Mouse (Mus musculus) embryonic facial prominence, embryonic 13.5 days (tissue): Measurements from ENCODE around the gene Fam187a. TPM values are rescaled to one million over a fixed set of nuclear protein-coding genes. Genes with fewer than 3 reads are reported as not detected.

Experiments used
- ATAC-seq: fragments of 200-750 bp; cut with Nextera tagmentation; 2 replicates; pipeline ENCODE4 v1.8.0; 2017; ENCODE audit warnings: low read depth; ENCODE audit not compliant: insufficient number of reproducible peaks, insufficient read depth, low FRiP score, low TSS enrichment
- H3K27ac ChIP-seq: fragments of 300-500 bp; sonication (generic); 2 replicates; pipeline ENCODE4 v1.5.1; 2015; ENCODE audit warnings: moderate library complexity, mild to moderate bottlenecking, inconsistent platforms
- H3K27me3 ChIP-seq: fragments of 300-500 bp; sonication (generic); 2 replicates; pipeline ENCODE4 v1.6.1; 2015; ENCODE audit warnings: mild to moderate bottlenecking, inconsistent platforms
- H3K36me3 ChIP-seq: fragments of 300-500 bp; sonication (generic); 2 replicates; pipeline ENCODE4 v1.6.1; 2015; ENCODE audit warnings: mild to moderate bottlenecking, inconsistent platforms
- H3K4me1 ChIP-seq: fragments of 300-500 bp; sonication (generic); 2 replicates; pipeline ENCODE4 v1.6.1; 2015; ENCODE audit warnings: inconsistent platforms
- H3K4me2 ChIP-seq: fragments of 300-500 bp; sonication (generic); 2 replicates; pipeline ENCODE4 v1.6.1; 2015; ENCODE audit warnings: moderate library complexity, mild to moderate bottlenecking, inconsistent platforms
- H3K4me3 ChIP-seq: fragments of 300-500 bp; sonication (generic); 2 replicates; pipeline ENCODE4 v1.5.1; 2015; ENCODE audit warnings: mild to moderate bottlenecking, inconsistent platforms
- H3K9ac ChIP-seq: fragments of 300-500 bp; sonication (generic); 2 replicates; pipeline ENCODE4 v1.6.1; 2015; ENCODE audit warnings: mild to moderate bottlenecking, inconsistent platforms
- H3K9me3 ChIP-seq: fragments of 300-500 bp; sonication (generic); 2 replicates; pipeline ENCODE4 v1.6.1; 2016; ENCODE audit warnings: inconsistent platforms
- WGBS: fragments of 180-500 bp; shearing (Covaris S2); methylation state at CpG from one replicate; pipeline ENCODE4 v1.1.7; 2015; ENCODE audit warnings: mixed read lengths; 5-methylcytosine and 5-hydroxymethylcytosine counted together
- polyA plus RNA-seq: library from polyadenylated mRNA; unstranded; fragments of >200 nt; fragmentation: Nextera tagmentation; extraction: Ambion mirVana; gene quantifications from 2 replicates; pipeline ENCODE4 v1.2.1, GENCODE M21; 2015

The Fam187a gene
- not detected in 2 replicates for polyA plus RNA-seq

DNA sequence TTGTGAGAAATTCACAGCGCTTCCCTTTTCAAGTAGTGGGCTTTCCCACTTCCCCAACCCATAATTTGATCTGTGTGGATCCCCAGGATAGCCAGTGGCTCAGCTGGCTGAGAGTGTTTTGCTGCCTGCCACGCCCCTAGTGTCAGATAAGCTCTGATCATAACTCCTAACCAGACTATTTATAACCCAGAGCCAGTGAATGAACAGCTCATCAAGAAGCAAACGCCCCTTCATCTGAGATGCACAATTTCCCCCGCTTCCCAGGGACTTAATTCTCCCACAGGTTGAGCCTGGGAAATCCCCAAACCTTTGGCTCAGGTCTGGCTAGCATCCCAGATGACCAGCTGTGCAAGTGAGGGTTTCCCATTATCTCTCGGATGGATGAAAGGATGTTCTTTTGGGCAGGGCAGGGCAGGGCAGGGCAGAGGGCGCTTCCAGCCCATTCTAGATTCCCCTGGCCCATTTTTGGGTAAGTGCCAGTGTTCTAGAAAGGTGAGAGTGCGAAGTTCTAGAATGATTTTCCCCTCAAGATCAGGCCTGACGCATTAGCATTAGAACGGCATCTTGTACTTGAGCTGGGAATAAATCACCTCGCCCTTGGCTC lies at the start of gene Fam187a:
Fam187a (plus strand) TSS at position 554 of the 604 bp plus-strand sequence.
- Histone ChIP-seq H3K27ac (no peak within 1 kb of the TSS), H3K36me3 (no peaks in the 10 kb centered on the region), H3K9me3 (no peaks in the 10 kb centered on the region), H3K4me2 (no peak within 1 kb of the TSS), H3K27me3 (peaks cover 26% of the 10 kb centered on the region), H3K9ac (no peak within 1 kb of the TSS), H3K4me3 (no peak within 1 kb of the TSS), H3K4me1 (peaks cover 12% of the 10 kb centered on the region)
- ATAC-seq: no peak
- 58% methylated on average over 10 of the region's 10 CpGs for WGBS

DNA sequence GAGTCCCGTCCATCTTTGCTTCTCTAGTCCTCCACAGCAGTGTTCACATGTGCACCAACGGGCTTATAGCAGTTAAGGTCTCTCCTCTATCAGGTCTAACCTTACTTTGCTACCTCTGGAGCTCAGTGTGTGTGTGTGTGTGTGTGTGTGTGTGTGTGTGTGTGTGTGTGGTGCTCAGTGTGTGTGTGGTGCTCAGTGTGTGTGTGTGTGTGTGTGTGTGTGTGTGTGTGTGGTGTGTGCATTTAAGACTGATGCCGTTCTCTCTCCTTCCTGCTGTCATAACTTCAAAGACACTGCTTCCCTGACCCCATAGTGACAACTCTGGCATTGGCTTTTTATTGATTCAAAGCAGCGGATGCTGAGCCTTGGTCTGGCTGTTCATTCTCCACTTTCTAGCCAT lies 49.4 kb upstream of the Fam187a start, which contains the start of gene Higd1b:
Higd1b (plus strand) TSS at position 301 of the 400 bp plus-strand sequence.
- H3K9ac ChIP-seq: no peak within 1 kb of the TSS
- H3K4me3 ChIP-seq: no peak within 1 kb of the TSS
- 80% methylated on average over 4 of the region's 4 CpGs for WGBS
- H3K4me2 ChIP-seq: no peak within 1 kb of the TSS
- peaks cover 44% of the 10 kb centered on the region for H3K36me3 ChIP-seq
- no peak within 1 kb of the TSS for H3K27ac ChIP-seq
- H3K4me1 ChIP-seq: peaks cover 5% of the 10 kb centered on the region; the same call in 1 of the 2 replicates
- H3K9me3 ChIP-seq: no peaks in the 10 kb centered on the region
- H3K27me3 ChIP-seq: no peaks in the 10 kb centered on the region
- no peak for ATAC-seq

DNA sequence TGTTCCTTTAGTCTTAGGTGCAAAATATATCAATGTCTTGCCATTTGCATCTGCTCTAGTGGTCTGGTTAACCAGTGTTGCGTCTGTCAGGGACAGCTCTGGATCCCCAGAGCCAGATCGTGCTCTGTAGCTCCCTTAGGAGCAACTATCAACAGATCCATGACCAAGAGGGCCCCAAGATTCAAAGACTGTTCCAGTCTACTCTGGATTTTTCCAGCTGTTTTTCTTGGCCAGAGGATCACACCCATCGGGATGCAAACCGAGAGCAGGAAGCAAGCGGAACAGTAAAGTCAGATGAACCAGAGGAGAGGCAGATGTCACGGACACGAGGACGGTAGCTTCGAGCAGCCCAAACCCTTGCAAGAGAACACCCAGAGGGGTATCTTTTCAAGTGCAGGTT lies 48.8 kb upstream of the Fam187a start:
- Histone ChIP-seq H3K36me3 (peaks cover 49% of the 10 kb centered on the region), H3K4me3 (no peak overlapping the region)

DNA sequence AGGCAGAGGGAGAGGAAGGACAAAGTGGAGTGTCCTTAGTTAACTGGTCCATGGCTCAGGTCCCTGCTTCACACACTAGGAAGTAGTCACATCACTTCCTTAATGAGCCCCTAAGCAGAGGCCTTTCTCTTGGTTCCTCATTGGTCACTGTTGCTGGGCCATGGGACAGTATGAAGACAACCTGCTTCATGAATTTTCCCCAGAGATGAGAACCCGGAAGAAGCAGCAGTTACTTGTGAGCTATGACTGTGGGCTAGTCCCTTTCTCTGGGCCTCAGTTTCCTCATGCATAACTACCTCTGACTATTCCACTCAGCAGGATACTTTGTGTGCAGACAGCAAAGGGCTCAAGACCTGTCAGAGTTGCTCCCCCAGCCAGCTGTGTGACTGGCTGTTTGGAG lies 47.6 kb upstream of the Fam187a start:
- Histone ChIP-seq H3K9me3 (no peaks in the 10 kb centered on the region), H3K27me3 (no peaks in the 10 kb centered on the region), H3K4me2 (no peak overlapping the region), H3K27ac (no peak overlapping the region), H3K4me1 (peaks cover 5% of the 10 kb centered on the region; the same call in 1 of the 2 replicates), H3K36me3 (peaks cover 61% of the 10 kb centered on the region), H3K9ac (no peak overlapping the region), H3K4me3 (no peak overlapping the region)
- ATAC-seq: no peak
- 97% methylated on average over 1 of the region's 1 CpGs for WGBS

More for the DNA sequence above, 48.8 kb upstream of the Fam187a start:
- no peaks in the 10 kb centered on the region for H3K9me3 ChIP-seq
- 76% methylated on average over 9 of the region's 9 CpGs for WGBS
- no peak for ATAC-seq
- no peak overlapping the region for H3K9ac ChIP-seq
- H3K4me1 ChIP-seq: peaks cover 5% of the 10 kb centered on the region; the same call in 1 of the 2 replicates
- H3K27me3 ChIP-seq: no peaks in the 10 kb centered on the region
- no peak overlapping the region for H3K4me2 ChIP-seq
- no peak overlapping the region for H3K27ac ChIP-seq

DNA sequence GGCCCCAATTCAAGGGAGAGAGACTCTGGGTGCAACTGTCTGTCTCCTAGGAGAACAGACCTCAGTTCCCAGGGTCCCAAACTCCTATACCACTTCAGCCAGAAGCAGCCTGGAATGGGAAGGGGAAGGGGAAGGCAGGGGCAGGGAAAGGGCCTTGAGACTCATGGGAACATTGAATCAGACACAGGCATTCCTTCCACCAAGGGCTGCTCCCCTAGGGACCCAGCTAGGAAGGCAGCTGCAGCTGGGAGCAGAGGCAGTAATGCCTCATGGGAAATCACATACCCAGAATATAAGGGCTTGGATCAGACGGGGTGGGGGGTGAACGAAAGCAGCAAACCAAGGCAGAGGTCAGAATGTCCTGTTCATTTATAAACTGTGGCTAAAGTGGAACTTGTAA lies 46.8 kb upstream of the Fam187a start:
- Histone ChIP-seq H3K4me3 (no peak overlapping the region), H3K36me3 (peaks cover 69% of the 10 kb centered on the region), H3K9ac (no peak overlapping the region), H3K9me3 (no peaks in the 10 kb centered on the region), H3K27me3 (no peaks in the 10 kb centered on the region), H3K27ac (no peak overlapping the region), H3K4me2 (no peak overlapping the region), H3K4me1 (peaks cover under 1% of the 10 kb centered on the region; the same call in 1 of the 2 replicates)
- 86% methylated on average over 2 of the region's 2 CpGs for WGBS
- ATAC-seq: no peak

GRCm38 (mm10) chr11:102838616-102839150 lies 46.3 kb upstream of the Fam187a start:
- ATAC-seq: no peak
- Histone ChIP-seq H3K9me3 (no peaks in the 10 kb centered on the region), H3K4me3 (no peak overlapping the region), H3K9ac (no peak overlapping the region), H3K4me2 (no peak overlapping the region), H3K4me1 (no peaks in the 10 kb centered on the region), H3K27ac (no peak overlapping the region), H3K36me3 (peaks cover 74% of the 10 kb centered on the region), H3K27me3 (no peaks in the 10 kb centered on the region)
- 78% methylated on average over 9 of the region's 9 CpGs for WGBS

DNA sequence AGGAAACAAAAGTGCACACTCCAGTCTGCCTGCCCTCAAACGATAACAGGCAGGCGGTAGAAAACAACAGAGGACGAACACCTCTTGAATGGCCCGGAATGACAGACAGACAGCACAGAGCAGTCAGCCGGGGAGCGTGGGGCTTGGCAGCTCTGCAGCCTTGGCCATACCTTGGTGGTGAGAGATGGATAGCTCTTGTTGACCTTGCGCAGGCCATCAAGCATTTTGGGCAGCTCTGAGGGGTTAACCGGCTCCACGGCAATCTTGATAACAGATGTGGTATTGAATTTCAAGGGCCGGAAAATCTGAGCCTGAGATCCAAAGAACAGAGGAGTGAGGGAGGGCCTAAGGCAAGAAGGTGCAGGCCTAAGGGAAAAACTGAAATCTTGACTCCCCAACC lies 39.0 kb upstream of the Fam187a start:
- peaks cover 100% of the 10 kb centered on the region for H3K36me3 ChIP-seq
- H3K27ac ChIP-seq: no peak overlapping the region
- H3K4me2 ChIP-seq: no peak overlapping the region
- H3K9ac ChIP-seq: no peak overlapping the region
- H3K27me3 ChIP-seq: no peaks in the 10 kb centered on the region
- no peaks in the 10 kb centered on the region for H3K9me3 ChIP-seq
- H3K4me1 ChIP-seq: no peaks in the 10 kb centered on the region
- ATAC-seq: no peak
- no peak overlapping the region for H3K4me3 ChIP-seq
- 68% methylated on average over 10 of the region's 10 CpGs for WGBS

DNA sequence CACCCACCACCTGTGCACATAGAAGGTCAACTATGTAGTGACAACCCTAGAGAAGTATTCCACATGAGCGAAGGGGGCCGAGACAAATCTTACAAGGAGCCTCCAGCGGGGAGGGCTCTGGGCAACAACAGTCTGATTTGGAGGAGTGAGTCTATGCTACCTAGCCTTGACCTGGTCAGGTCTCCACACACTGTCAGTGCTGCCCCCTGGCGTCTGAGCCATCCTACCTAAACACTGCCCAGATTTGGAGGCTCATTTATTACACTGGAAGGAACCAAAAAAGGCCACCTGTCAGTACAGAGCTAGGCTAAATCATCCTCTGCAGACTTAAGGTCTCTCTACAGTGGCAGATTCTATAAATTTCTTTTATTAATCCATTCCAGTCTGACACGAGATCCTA lies 33.1 kb upstream of the Fam187a start:
- peaks cover 2% of the 10 kb centered on the region; the same call in 1 of the 2 replicates for H3K9me3 ChIP-seq
- H3K4me2 ChIP-seq: no peak overlapping the region
- no peak overlapping the region for H3K4me3 ChIP-seq
- no peak for ATAC-seq
- peaks cover 85% of the 10 kb centered on the region for H3K36me3 ChIP-seq
- H3K9ac ChIP-seq: no peak overlapping the region
- WGBS: 66% methylated on average over 5 of the region's 5 CpGs
- H3K27ac ChIP-seq: no peak overlapping the region
- H3K27me3 ChIP-seq: no peaks in the 10 kb centered on the region
- H3K4me1 ChIP-seq: peaks cover 15% of the 10 kb centered on the region

GRCm38 (mm10) chr11:102853760-102854159 lies 31.2 kb upstream of the Fam187a start:
- Histone ChIP-seq H3K9me3 (peaks cover 2% of the 10 kb centered on the region; the same call in 1 of the 2 replicates), H3K27ac (no peak overlapping the region), H3K36me3 (peaks cover 84% of the 10 kb centered on the region), H3K27me3 (no peaks in the 10 kb centered on the region), H3K4me2 (no peak overlapping the region), H3K9ac (no peak overlapping the region), H3K4me3 (no peak overlapping the region), H3K4me1 (peaks cover 15% of the 10 kb centered on the region)
- no peak for ATAC-seq

GRCm38 (mm10) chr11:102855941-102856340 lies 29.0 kb upstream of the Fam187a start:
- Histone ChIP-seq H3K9me3 (peaks cover 2% of the 10 kb centered on the region; the same call in 1 of the 2 replicates), H3K27ac (peak overlapping the region; percentile 11), H3K4me3 (no peak overlapping the region), H3K9ac (peak overlapping the region; percentile 44; the same call in 1 of the 2 replicates), H3K4me2 (no peak overlapping the region), H3K4me1 (peaks cover 15% of the 10 kb centered on the region), H3K36me3 (peaks cover 84% of the 10 kb centered on the region), H3K27me3 (no peaks in the 10 kb centered on the region)
- 28% methylated on average over 6 of the region's 6 CpGs for WGBS
- no peak for ATAC-seq

DNA sequence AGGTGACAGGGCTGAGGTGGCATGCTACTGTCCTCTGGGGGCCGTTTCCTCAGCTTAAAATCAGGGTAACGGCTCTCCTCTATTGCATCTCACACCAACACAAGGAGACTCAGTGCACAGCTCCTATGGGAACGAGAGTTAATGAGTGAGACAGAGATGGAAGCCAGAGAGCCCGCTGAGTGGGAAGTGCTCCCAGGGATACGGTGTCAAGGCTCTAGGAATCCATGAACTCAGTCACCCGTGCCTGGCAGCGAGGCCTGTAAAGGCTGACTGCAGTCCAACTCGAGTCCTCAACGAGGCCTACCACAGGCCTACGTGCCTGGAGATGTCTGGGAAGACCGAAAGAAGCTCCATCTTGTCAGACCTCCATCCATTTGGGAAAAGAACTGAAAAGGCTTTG lies 26.0 kb upstream of the Fam187a start:
- WGBS: 92% methylated on average over 11 of the region's 11 CpGs
- no peaks in the 10 kb centered on the region for H3K27me3 ChIP-seq
- no peak overlapping the region for H3K27ac ChIP-seq
- no peak overlapping the region for H3K9ac ChIP-seq
- peaks cover under 1% of the 10 kb centered on the region; the same call in 1 of the 2 replicates for H3K9me3 ChIP-seq
- peaks cover 84% of the 10 kb centered on the region for H3K36me3 ChIP-seq
- no peak overlapping the region for H3K4me2 ChIP-seq
- ATAC-seq: no peak
- H3K4me3 ChIP-seq: no peak overlapping the region
- H3K4me1 ChIP-seq: peaks cover 15% of the 10 kb centered on the region

- Histone ChIP-seq H3K27me3 (no peaks in the 10 kb centered on the region), H3K36me3 (peaks cover 81% of the 10 kb centered on the region), H3K4me3 (no peak overlapping the region), H3K4me1 (peaks cover 15% of the 10 kb centered on the region), H3K9me3 (no peaks in the 10 kb centered on the region), H3K27ac (no peak overlapping the region), H3K9ac (no peak overlapping the region), H3K4me2 (no peak overlapping the region)
- 88% methylated on average over 8 of the region's 8 CpGs for WGBS
- no peak for ATAC-seq
These were observed 25.0 kb upstream of the Fam187a start for GRCm38 (mm10) chr11:102859933-102860332.
